Mouse (Mus musculus) embryo, embryonic 9.5 days (tissue): ENCODE measurements around the gene Vamp4.

Source experiments
- DNase-seq: peaks from one replicate; pipeline ENCODE4 v3.0.0-alpha.2; 2017; ENCODE audit errors: extremely low spot score

Gene Vamp4

DNA sequence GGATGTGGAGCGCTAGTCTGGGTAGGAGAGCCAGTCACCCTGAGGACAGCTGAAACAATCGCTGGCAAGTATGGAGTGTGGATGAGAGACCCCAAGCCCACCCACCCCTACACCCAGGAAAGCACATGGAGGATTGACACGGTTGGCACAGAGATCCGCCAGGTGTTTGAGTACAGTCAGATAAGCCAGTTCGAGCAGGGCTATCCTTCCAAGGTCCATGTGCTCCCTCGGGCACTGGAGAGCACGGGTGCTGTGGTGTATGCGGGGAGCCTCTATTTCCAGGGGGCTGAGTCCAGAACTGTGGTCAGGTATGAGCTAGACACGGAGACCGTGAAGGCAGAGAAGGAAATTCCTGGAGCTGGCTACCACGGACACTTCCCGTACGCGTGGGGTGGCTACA lies 78.1 kb downstream of the Vamp4 start:
- no peak for DNase-seq
